Mouse (Mus musculus): Measurements from ENCODE around the gene Ptch2.
A peak's percentile ranks its signal among the peaks of the same experiment; 100 is the strongest.

Gene Ptch2

GRCm38 (mm10) chr4:117155020-117155791 lies 59.3 kb downstream of the Ptch2 start:
- peak in 1 of 2 experiments; percentile 16 for DNase-seq

- peak; percentile 79 to 85 for DNase-seq
These were observed 60.0 kb downstream of the Ptch2 start, which contains the start of gene Rps8 for GRCm38 (mm10) chr4:117155792-117156355. Gene Rps8 (minus strand): TSS chr4:117156243.

GRCm38 (mm10) chr4:117156372-117156771 lies 60.5 kb downstream of the Ptch2 start:
- DNase-seq, result no peak

- no peak for DNase-seq
These were observed 63.8 kb downstream of the Ptch2 start for GRCm38 (mm10) chr4:117159666-117160065.

- DNase-seq, result no peak
These were observed 65.3 kb downstream of the Ptch2 start for GRCm38 (mm10) chr4:117161183-117161582.
